Mouse (Mus musculus) heart, postnatal 0 days (tissue): Measurements from ENCODE around the gene Mapk7.
A peak's percentile ranks its signal among the peaks of the same experiment; 100 is the strongest.

Experiments used
- CTCF ChIP-seq: IDR thresholded peaks from 2 replicates; pipeline ENCODE4 v1.5.1; 2016; ENCODE audit warnings: antibody characterized with exemption, control low read depth, low read depth
- EP300 ChIP-seq: IDR thresholded peaks from 2 replicates; pipeline ENCODE4 v1.6.1; 2016; ENCODE audit warnings: antibody characterized with exemption, low read depth

DNA sequence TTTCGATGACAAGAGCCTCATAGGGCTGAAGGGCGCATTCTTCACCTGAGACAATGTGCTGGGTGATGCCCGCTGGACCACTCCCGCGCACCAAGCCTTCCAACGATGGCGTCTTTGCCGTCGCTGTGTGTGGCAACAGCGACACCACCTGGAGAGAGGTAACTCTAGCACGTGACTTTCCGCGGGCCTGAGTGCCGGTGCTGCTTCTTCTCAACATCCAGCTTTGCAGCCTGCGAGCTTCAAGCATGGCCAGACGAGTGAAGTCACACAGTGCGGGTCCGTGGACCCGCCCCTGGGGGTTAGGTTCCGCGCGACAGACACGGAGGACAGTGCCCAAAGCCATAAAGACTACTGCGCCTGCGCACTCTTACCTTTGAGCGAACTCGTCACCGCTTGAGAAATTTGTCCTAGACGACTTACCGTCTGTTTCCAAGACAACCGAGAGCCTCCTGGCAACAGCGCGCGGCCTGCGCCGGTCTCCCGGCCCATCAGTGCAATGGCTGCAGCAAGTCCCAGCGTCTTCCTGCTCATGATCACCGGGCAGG is 10.6 kb upstream of the Mapk7 start, which contains the start of gene B9d1:
- peak; percentile 96 for TF ChIP-seq CTCF
- no peak for TF ChIP-seq EP300
